Mouse (Mus musculus) embryonic stem cell, embryonic (primary cell): ENCODE results near the gene Fermt2.

Experiments used
- CTCF ChIA-PET, 4 experiments: fragments of 300-600 bp in 2 of 4; fragments of 350-600 bp in 2 of 4; sonication (Branson Sonifier 250); formaldehyde crosslinking; loops; one replicate each; lab custom pipeline; 2022; ENCODE audit warnings: inconsistent platforms in 2 of 4; lab: Charles Lee
- POLR2A ChIA-PET, 4 experiments: fragments of 300-600 bp in 2 of 4; fragments of 350-600 bp in 2 of 4; sonication (Branson Sonifier 250); formaldehyde crosslinking; loops; one replicate each; lab custom pipeline; 2022; ENCODE audit warnings: antibody characterized with exemption in 4 of 4, inconsistent platforms in 1 of 4; lab: Charles Lee

Gene Fermt2

DNA sequence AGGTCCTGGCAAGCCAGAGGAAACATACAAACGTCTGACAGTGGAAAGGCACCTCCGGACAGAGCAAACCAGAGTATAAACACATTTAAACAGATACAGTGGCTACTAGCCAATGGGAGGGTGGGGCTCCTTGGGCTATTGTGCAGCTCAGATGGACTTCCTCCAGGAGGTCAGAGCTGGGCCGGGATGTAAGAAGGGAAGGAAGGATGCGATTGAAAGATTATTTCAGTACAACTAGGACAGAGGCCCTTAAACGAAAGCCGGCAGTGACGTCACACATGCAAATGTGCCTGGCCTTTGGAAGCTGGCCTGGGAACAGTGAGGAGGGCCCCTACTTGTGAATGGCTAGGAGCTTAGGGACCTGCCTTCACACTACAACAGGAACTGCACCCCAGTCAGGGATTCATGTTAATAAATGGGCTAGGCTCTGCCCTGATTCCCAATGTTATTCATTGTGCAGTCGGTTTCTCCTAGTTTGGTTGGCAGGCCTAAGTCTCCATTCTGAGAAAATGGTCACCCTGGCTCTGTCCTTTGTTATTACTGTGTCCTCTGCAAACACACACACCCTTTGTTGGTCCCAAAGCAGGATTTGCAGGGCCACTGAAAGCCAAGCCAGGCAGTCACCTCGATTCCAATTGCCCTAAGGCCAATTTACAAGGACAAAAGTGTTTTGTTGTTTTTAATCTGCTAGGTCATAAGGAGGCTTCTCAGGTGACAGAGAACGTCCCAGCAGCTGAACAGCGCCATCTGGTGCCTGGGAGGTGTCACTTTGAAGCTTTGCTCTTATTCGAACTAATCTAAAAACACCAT lies 9.9 kb upstream of the Fermt2 start:
- ChIA-PET POLR2A (interaction anchor here (0.5 to 3.1 kb wide), 35 partner anchors 9 to 829 kb away, joined by 3 to 22 read pairs (median 4); partner anchors contain the start of genes Fermt2 (in 3 of the 4), Ddhd1 (in 1 of the 4) and Styx (in 1 of the 4)), CTCF (interaction anchor here (0.6 to 1.8 kb wide), 30 partner anchors 8 to 211 kb away, joined by 3 to 14 read pairs (median 4); partner anchors contain the start of genes Fermt2 (in 2 of the 4) and Psmc6 (in 2 of the 4))

DNA sequence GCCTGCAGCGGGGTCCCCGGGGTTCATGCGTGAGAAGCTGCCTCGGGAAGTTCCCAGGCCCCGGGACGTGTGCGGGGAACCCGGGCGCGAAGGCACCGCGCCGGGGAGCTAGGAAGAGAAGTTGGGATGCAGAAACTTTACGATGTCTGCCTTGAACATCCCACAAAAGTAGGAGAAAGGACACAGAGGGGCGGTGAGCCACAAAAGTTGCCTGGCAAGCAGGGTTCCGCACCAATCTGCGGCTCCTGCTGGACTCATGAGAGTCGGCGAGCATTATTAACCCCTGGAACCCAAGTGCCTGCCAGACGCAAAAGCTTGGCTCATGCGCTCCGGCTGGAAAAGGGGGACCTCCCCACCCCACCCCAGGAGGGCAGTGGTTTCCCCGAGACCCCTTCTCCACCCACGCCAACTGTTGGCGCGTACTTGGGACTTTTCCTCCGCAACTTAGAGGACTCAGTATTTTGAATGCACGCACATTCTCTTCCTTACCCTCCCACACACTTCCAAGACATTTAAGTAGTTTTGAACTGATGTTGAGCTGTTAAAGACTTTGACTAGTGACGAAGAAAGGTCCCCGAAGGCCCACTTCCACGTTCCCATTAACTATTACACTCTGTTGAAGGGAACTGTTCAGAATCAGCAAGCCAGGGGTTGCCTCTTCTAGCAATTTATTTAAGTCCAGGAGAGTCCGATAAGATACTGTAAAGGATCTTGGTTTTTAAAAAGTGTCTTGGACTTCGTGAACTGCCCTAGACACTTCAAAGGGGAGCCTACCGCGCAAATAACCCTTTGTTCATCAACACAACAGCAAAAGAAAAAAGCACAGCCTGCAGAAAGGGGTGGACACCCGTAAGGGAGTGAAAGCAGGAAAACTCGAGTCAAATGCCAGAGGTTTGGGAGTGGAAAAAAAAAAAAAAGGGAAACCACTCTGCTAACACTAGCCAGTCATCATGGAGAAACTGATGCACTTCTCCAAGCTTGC lies 737 bp upstream of the Fermt2 start:
- POLR2A ChIA-PET = interaction anchor here in 3 of 4 experiments (0.5 to 3.7 kb wide), 45 partner anchors 9 to 757 kb away, joined by 3 to 27 read pairs (median 4); partner anchors contain the start of genes Ddhd1 (in 2 of the 3), Psmc6 (in 1 of the 3) and Styx (in 1 of the 3)

DNA sequence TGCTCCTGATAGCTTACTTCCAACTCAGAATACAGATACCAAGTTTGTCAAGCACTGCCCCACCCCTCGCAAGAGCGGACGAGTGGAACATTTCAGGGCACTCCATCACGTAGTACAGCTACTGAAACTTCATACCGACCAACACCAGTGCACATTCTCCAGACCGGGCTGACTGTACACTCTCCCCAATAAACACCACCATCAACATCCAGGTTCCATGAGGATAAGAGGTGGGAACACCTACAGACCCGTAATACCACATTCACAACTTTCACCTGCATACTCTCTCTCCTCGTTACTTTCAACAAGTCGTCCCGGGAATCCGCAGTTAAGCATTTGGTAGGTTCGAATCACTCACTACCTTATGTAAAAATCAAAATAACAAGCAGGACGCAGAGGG lies 1.1 kb downstream of the Fermt2 start:
- POLR2A ChIA-PET = interaction anchor here in 3 of 4 experiments (0.5 to 3.7 kb wide), 23 partner anchors 9 to 308 kb away, joined by 3 to 27 read pairs (median 5); partner anchors contain the start of genes Ddhd1 (in 1 of the 3) and Psmc6 (in 1 of the 3)
- CTCF ChIA-PET = no interaction called here

More for the DNA sequence above, 737 bp upstream of the Fermt2 start:
- CTCF ChIA-PET = interaction anchor here in 3 of 4 experiments (0.8 to 1.6 kb wide), 4 partner anchors 9 to 21 kb away, joined by 3 to 6 read pairs (median 3); no protein-coding TSS in a partner anchor

DNA sequence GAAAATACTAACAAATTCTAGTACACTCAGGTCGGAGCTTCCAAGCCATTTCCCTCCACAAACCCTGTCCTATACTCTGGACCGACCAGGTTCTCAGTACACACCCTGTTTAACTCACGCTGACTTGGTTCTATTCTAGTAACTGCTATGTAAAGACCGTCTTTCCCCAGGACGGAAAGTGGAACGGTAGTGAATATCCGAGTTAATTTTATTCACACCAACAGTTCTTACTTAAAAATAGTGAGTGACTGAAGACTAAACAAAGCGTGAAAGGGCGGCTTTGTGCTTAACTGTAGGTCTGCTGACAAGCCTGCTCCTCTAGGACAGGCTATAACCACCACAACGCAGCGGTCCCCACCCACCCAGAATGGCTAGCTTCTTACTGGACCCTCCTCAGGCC lies 14.1 kb downstream of the Fermt2 start:
- CTCF ChIA-PET = interaction anchor here (0.5 to 1.3 kb wide), 4 partner anchors 10 to 1000 kb away, joined by 3 to 5 read pairs (median 4); no protein-coding TSS in a partner anchor
- POLR2A ChIA-PET = interaction anchor here in 3 of 4 experiments (1.1 to 2.1 kb wide), 12 partner anchors 9 to 71 kb away, joined by 3 to 15 read pairs (median 4); partner anchors contain the start of gene Fermt2 (in 1 of the 3)

DNA sequence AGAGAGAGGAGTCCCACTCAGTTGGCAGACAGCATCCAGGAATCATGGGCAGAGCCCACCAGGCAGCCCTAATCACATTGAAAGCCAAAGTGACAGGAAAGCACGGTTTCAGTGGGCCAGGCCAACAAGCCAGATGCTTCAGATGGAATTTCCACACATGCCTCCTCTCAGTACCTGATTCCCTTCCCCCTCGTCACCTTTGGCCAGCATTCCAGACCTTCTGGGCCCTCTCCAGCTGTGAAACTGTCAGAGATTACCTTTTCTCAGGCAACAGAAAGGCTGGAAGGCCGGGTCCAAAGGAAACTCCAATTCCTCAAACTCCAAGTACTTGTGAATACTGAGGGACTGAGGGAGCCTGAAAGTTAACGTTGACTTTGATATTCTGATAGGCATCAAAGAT lies 19.1 kb downstream of the Fermt2 start:
- CTCF ChIA-PET = no interaction called here

DNA sequence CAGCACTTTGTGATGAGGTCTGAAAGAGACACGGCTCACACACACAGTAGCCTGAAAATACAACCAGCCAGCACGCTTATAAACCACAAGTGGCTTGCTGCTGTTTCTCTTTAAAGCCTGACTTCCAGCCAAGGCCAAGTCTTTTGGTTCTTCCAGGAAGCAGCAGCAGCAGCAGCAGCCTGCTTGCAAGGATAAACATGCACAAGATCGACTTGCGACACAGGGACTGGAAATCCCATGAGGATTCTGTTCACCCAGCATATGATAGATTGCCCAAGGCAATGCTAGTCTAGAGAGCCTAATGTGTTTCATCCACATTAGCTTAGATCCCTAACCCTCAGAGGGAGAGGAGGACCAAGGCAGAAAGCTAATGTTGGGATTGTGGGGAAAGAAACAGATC lies 22.0 kb downstream of the Fermt2 start:
- ChIA-PET POLR2A (interaction anchor here (0.9 to 5.3 kb wide), 21 partner anchors 9 to 157 kb away, joined by 3 to 31 read pairs (median 5); partner anchors contain the start of genes Ddhd1 (in 2 of the 4), Fermt2 (in 1 of the 4) and Styx (in 1 of the 4)), CTCF (interaction anchor here in 1 of 4 experiments (1.3 kb wide), 1 partner anchor 179 kb away, joined by 3 read pairs; no protein-coding TSS in a partner anchor)

More for the DNA sequence above, 19.1 kb downstream of the Fermt2 start:
- POLR2A ChIA-PET = interaction anchor here in 1 of 4 experiments (2.0 kb wide), 1 partner anchor 9 kb away, joined by 6 read pairs; no protein-coding TSS in a partner anchor

DNA sequence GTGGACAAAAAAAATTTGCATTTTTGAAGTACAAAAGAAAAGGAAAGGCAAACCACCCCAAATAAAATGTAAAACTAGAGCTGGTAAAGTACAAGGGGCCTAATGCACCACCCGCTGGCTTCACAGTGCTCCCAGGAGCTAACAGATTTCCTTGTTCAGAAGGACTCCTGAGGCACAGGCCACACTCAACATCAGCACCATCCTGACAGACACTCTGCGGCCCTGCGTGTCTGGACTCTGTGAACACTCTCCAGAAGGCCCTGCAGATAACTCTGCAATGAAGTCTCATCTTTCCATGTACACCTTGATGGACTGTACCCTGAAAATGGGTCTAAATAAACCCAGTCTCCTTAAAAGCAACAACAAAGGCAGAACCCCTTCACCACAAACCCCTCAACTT lies 22.5 kb downstream of the Fermt2 start:
- ChIA-PET POLR2A (interaction anchor here (0.6 to 5.3 kb wide), 39 partner anchors 9 to 309 kb away, joined by 3 to 31 read pairs (median 4); partner anchors contain the start of genes Ddhd1 (in 2 of the 4), Fermt2 (in 2 of the 4) and Styx (in 1 of the 4)), CTCF (interaction anchor here in 2 of 4 experiments (0.9 to 1.1 kb wide), 2 partner anchors 33 to 44 kb away, joined by 3 to 5 read pairs; no protein-coding TSS in a partner anchor)

DNA sequence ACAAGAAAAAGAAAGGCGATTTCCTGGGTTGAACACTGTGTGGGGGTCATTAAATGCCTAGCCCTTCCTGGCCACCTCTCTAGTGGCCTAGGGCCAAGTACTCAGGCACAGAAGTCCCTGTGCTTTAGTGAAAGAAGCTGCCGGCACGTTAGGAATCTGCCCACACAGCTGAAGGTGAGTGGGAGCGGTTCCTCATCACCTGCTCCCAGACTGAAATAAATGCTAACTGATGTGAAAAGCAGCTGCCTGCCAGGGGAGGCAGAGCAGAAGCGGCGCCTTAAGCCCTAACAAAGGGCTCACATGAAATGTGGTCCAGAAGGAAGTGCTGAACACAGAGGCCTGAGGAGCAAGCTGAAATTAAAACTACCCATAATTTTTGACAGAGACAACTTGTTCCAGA lies 22.9 kb downstream of the Fermt2 start:
- ChIA-PET POLR2A (interaction anchor here (0.6 to 5.3 kb wide), 39 partner anchors 9 to 310 kb away, joined by 3 to 31 read pairs (median 4); partner anchors contain the start of genes Fermt2 (in 2 of the 4), Ddhd1 (in 1 of the 4) and Styx (in 1 of the 4)), CTCF (interaction anchor here in 2 of 4 experiments (0.6 to 1.1 kb wide), 3 partner anchors 33 to 84 kb away, joined by 3 to 5 read pairs (median 3); no protein-coding TSS in a partner anchor)

DNA sequence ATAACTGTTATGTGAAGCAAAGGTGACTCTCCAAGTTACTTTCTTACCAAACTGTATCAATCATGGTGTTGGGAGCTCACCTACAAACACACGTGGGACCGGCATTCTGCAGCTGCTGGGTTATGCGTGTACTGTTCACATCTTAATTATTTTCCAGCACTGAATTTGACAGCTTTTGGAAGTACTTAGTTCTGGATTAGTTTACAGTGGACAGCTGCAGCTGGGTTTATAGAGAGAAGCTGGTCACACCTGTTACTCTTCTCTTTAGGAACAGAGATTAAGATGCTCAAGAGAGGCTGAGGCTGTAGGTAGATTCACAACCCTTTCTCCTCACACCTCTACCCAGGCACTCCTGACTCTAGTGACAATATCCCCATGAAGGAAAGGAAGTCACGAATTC lies 23.8 kb downstream of the Fermt2 start:
- POLR2A ChIA-PET = interaction anchor here in 3 of 4 experiments (0.8 to 5.3 kb wide), 15 partner anchors 8 to 120 kb away, joined by 3 to 31 read pairs (median 4); partner anchors contain the start of gene Fermt2 (in 2 of the 3)

DNA sequence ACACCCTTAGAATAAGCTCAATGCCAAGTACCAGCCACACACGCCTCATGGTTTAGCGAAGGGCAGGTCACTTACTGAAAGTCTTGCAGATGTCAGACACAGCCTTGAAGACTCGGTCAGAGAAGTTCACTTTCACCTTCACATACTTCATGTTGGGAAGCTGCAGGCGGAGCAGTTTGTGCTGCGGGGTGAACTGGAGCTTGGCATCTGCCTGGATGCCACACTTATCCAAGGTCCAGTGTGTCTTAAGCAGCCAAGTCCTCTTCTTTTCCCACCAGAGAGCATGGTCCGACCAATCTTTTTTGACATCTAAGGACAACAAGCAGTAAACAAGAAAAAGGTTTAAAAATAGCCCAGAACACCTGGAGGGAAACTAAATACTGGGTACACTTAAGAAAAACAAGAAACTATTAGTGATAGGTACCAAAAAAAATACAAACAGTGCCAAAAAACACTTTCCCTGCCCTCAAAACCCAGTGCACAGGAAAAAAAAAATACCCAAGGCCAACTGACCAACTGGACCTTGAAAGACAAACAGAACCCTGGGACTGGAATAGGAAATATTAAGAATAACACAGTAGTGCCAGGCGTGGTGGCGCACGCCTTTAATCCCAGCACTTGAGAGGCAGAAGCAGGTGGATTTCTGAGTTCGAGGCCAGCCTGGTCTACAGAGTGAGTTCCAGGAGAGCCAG lies 25.4 kb downstream of the Fermt2 start:
- ChIA-PET POLR2A (interaction anchor here in 3 of 4 experiments (0.6 to 5.3 kb wide), 13 partner anchors 9 to 65 kb away, joined by 3 to 31 read pairs (median 3); no protein-coding TSS in a partner anchor), CTCF (interaction anchor here in 2 of 4 experiments (0.6 to 1.1 kb wide), 2 partner anchors 12 to 60 kb away, joined by 3 read pairs; no protein-coding TSS in a partner anchor)

More for the DNA sequence above, 23.8 kb downstream of the Fermt2 start:
- CTCF ChIA-PET = interaction anchor here in 2 of 4 experiments (0.7 to 1.1 kb wide), 3 partner anchors 10 to 46 kb away, joined by 3 read pairs; no protein-coding TSS in a partner anchor

DNA sequence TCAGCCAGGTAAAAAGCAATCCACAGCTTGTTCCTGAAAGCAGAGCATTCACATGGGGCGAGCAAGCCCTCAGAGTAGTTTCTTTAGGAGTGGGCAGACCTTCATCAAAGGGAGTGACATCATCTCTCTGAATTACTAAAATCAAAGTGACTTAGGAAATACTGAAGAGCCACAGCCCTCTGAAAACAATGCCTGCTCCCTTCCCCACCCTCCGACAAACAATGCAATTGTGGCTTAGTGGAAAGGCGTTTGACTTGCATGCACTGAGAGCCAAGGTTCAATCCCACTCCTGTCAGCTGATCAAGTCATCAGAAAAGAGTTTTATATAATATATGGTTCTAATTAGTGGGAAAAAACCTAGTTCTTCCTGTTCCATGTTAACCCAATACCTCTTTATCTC lies 26.0 kb downstream of the Fermt2 start:
- CTCF ChIA-PET = interaction anchor here in 1 of 4 experiments (0.6 kb wide), 1 partner anchor 59 kb away, joined by 3 read pairs; no protein-coding TSS in a partner anchor

DNA sequence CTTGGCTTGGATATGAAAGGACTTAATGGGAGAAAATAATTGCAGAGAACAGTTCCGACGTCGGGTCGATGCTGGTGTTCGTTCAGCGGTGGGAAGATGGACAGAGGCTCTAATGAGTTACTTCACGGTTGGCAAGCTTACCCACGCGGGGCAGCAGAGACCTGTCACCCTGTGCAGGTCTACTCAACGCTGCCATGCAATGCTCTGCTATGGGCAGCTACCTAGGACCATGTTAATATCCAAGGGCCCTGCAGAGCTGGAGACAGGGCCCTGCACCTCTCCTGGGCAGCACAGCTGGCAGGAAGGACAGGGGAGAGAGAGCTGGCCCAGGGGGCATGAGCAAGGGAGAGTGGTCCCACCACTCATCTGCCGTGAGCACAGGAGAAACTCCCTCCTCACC lies 29.9 kb downstream of the Fermt2 start:
- CTCF ChIA-PET = interaction anchor here in 1 of 4 experiments (1.2 kb wide), 1 partner anchor 51 kb away, joined by 3 read pairs; no protein-coding TSS in a partner anchor

More for the DNA sequence above, 26.0 kb downstream of the Fermt2 start:
- POLR2A ChIA-PET = interaction anchor here in 2 of 4 experiments (0.6 to 5.3 kb wide), 9 partner anchors 9 to 154 kb away, joined by 3 to 31 read pairs (median 4); partner anchors contain the start of gene Ddhd1 (in 1 of the 2)

DNA sequence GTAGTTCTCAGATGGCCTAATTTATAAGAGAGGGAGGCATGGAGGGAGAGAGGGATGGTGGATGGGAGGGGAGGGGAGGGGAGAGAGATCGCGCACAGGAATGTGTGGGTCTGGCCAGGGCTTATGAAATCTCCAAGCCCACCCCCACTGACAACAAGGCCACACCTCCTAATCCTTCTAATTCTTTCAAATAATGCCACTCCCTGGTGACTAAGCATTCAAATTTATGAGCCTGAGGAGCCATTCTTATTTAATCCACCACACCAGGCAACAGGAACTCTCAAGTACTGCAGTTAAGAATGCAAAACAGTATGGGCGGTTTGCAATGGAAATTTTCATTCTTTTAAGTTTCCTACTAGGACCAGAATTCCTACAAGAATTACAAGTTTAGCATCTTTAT lies 32.8 kb downstream of the Fermt2 start:
- ChIA-PET POLR2A (interaction anchor here in 1 of 4 experiments (2.5 to 2.6 kb wide), 2 partner anchors 10 to 17 kb away, joined by 8 to 15 read pairs; no protein-coding TSS in a partner anchor), CTCF (no interaction called here)

More for the DNA sequence above, 29.9 kb downstream of the Fermt2 start:
- POLR2A ChIA-PET = interaction anchor here in 1 of 4 experiments (1.1 to 1.3 kb wide), 3 partner anchors 16 to 58 kb away, joined by 3 to 4 read pairs (median 3); no protein-coding TSS in a partner anchor

DNA sequence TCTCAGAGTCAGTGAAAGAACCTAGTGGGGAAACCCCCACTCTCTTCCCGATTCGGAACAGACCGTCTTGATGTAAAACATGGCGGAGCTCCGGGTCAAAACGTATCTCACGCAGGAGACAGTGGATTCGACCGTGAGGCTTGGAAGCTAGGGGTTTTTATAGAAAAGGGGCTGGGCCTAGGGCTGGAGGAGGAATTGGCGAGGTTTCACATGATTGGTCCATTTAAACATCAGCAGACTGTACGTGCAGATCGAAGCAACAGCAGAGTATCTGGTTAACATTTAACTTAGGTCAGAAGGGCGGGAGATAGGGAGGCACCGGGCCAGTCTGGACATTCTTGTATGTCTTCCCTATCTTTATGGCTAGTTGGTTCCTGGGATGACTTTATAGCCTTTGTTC lies 34.1 kb downstream of the Fermt2 start:
- ChIA-PET CTCF (interaction anchor here in 1 of 4 experiments (0.6 kb wide), 1 partner anchor 133 kb away, joined by 3 read pairs; no protein-coding TSS in a partner anchor), POLR2A (interaction anchor here in 2 of 4 experiments (0.5 to 2.5 kb wide), 3 partner anchors 12 to 42 kb away, joined by 3 to 15 read pairs (median 6); no protein-coding TSS in a partner anchor)

DNA sequence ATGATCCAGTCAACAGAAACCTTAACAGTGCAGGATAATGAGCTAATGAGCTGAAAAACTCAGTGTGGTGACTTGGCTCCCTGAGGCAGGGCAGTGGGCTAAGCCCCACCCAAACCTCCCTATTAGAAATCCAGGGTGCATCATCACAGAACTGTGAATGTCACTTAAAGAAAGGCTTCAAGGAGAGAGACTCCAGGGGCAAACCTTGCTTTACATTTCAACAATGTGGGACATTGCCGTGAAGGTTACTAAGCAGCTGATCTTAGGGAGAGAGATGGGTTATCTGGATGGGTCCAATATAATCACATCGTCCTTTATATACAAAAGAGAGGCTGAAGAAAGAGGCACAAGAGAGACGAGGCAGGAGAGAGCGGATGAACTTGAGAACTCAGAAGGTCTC lies 36.0 kb downstream of the Fermt2 start:
- ChIA-PET CTCF (interaction anchor here in 1 of 4 experiments (0.9 kb wide), 1 partner anchor 71 kb away, joined by 5 read pairs; no protein-coding TSS in a partner anchor), POLR2A (interaction anchor here in 2 of 4 experiments (0.6 to 1.8 kb wide), 10 partner anchors 10 to 65 kb away, joined by 3 to 6 read pairs (median 4); no protein-coding TSS in a partner anchor)
